Mouse (Mus musculus) myocyte (in vitro differentiated cells): ENCODE results near the gene Unc45a. TPM values are rescaled to one million over a fixed set of nuclear protein-coding genes. Genes with fewer than 3 reads are reported as not detected.

ENCODE experiments used
- H3K27me3 ChIP-seq: one replicate; pipeline ENCODE4 v1.6.1; 2011; ENCODE audit not compliant: control insufficient read depth, insufficient read depth, insufficient read length
- H3K36me3 ChIP-seq: one replicate; pipeline ENCODE4 v1.6.1; 2011; ENCODE audit not compliant: control insufficient read depth, insufficient read depth
- H3K4me2 ChIP-seq: one replicate; pipeline ENCODE4 v1.6.1; 2011; ENCODE audit warnings: low read depth, control low read depth
- H3K4me3 ChIP-seq: one replicate; pipeline ENCODE4 v1.5.1; 2011; ENCODE audit warnings: mild to moderate bottlenecking, control low read depth, moderate library complexity
- H3K79me2 ChIP-seq: one replicate; pipeline ENCODE4 v1.6.1; 2011; ENCODE audit not compliant: control insufficient read depth, insufficient read depth
- H3ac ChIP-seq: one replicate; pipeline ENCODE4 v1.6.1; 2011; ENCODE audit not compliant: control insufficient read depth, insufficient read length
- CEBPB ChIP-seq: IDR thresholded peaks from 2 replicates; pipeline ENCODE4 v1.6.1; 2011; ENCODE audit warnings: mild to moderate bottlenecking, moderate library complexity; ENCODE audit not compliant: poor library complexity, insufficient read depth, severe bottlenecking
- E2F4 ChIP-seq: IDR thresholded peaks from one replicate; pipeline ENCODE4 v1.6.1; 2011; ENCODE audit warnings: mild to moderate bottlenecking, control low read depth, moderate library complexity; ENCODE audit not compliant: insufficient read depth
- MAX ChIP-seq: IDR thresholded peaks from one replicate; pipeline ENCODE4 v1.6.1; 2011; ENCODE audit warnings: low read depth, mild to moderate bottlenecking, control low read depth
- MYOD1 ChIP-seq, 3 experiments: IDR thresholded peaks; one replicate each; pipeline ENCODE4 v1.6.1; 2011; ENCODE audit warnings: control low read depth in 2 of 3, low read depth in 2 of 3, mild to moderate bottlenecking in 2 of 3, moderate library complexity in 1 of 3; ENCODE audit not compliant: insufficient read length in 2 of 3, control insufficient read depth in 1 of 3
- MYOG ChIP-seq, 3 experiments: IDR thresholded peaks; one replicate each; pipeline ENCODE4 v1.6.1; 2011; ENCODE audit warnings: control low read depth in 2 of 3, low read depth in 2 of 3, mild to moderate bottlenecking in 2 of 3; ENCODE audit not compliant: insufficient read length in 2 of 3, control insufficient read depth in 1 of 3, insufficient read depth in 1 of 3
- POLR2A ChIP-seq: IDR thresholded peaks from one replicate; pipeline ENCODE4 v1.6.1; 2011; ENCODE audit warnings: low read depth, mild to moderate bottlenecking, control low read depth, moderate library complexity; ENCODE audit not compliant: insufficient read length
- POLR2AphosphoS2 ChIP-seq: IDR thresholded peaks from one replicate; pipeline ENCODE4 v1.6.1; 2011; ENCODE audit warnings: low read depth, control low read depth; ENCODE audit not compliant: insufficient read length
- REST ChIP-seq: IDR thresholded peaks from one replicate; pipeline ENCODE4 v1.6.1; 2011; ENCODE audit warnings: mild to moderate bottlenecking, control low read depth, moderate library complexity; ENCODE audit not compliant: insufficient read depth, insufficient read length
- SRF ChIP-seq: IDR thresholded peaks from one replicate; pipeline ENCODE4 v1.6.1; 2011; ENCODE audit warnings: low read depth; ENCODE audit not compliant: control insufficient read depth, insufficient read length
- TCF12 ChIP-seq: IDR thresholded peaks from one replicate; pipeline ENCODE4 v1.6.1; 2011; ENCODE audit warnings: mild to moderate bottlenecking, control low read depth; ENCODE audit not compliant: poor library complexity, insufficient read depth, severe bottlenecking
- TCF3 ChIP-seq: IDR thresholded peaks from one replicate; pipeline ENCODE4 v1.6.1; 2011; ENCODE audit warnings: low read depth, control low read depth; ENCODE audit not compliant: insufficient read length
- USF1 ChIP-seq: IDR thresholded peaks from one replicate; pipeline ENCODE4 v1.6.1; 2011; ENCODE audit warnings: low read depth, mild to moderate bottlenecking, control low read depth, moderate library complexity
- polyA plus RNA-seq: library from polyadenylated mRNA; unstranded; fragments of >200 nt; fragmentation: generic; extraction: Trizol; gene quantifications from one replicate; pipeline ENCODE4 v1.2.1, GENCODE M21; 2012; ENCODE audit warnings: missing spikeins

Gene Unc45a
- polyA plus RNA-seq, 1 experiment: 38.4 TPM

- H3K79me2 ChIP-seq: peaks cover 15% of the 10 kb centered on the region
- no peaks in the 10 kb centered on the region for H3K27me3 ChIP-seq
- peaks cover 14% of the 10 kb centered on the region for H3K36me3 ChIP-seq
- H3K4me3 ChIP-seq: no peak overlapping the region
- H3K4me2 ChIP-seq: no peak overlapping the region
- no peak overlapping the region for H3ac ChIP-seq
- TF ChIP-seq REST (no peak), MYOG (IDR thresholded peaks at IDR 0.05; ENCODE audit: control insufficient read depth in 1 of 3, insufficient read depth in 1 of 3, insufficient read length in 2 of 3, low read depth in 2 of 3) (no peak), TCF3 (no peak), USF1 (no peak), SRF (no peak), POLR2AphosphoS2 (no peak), POLR2A (no peak), CEBPB (no peak), TCF12 (no peak), MAX (no peak), MYOD1 (IDR thresholded peaks at IDR 0.05; ENCODE audit: control insufficient read depth in 1 of 3, insufficient read length in 2 of 3, low read depth in 2 of 3) (no peak), E2F4 (no peak)
Measured at GRCm38 (mm10) chr7:80336932-80337331, 3.9 kb downstream of the Unc45a start.

- Histone ChIP-seq H3K27me3 (no peaks in the 10 kb centered on the region), H3ac (no peak overlapping the region), H3K36me3 (peaks cover 15% of the 10 kb centered on the region), H3K79me2 (peaks cover 15% of the 10 kb centered on the region), H3K4me3 (no peak overlapping the region), H3K4me2 (no peak overlapping the region)
- no peak for TF ChIP-seq MYOG (IDR thresholded peaks at IDR 0.05; ENCODE audit: control insufficient read depth in 1 of 3, insufficient read depth in 1 of 3, insufficient read length in 2 of 3, low read depth in 2 of 3)
- no peak for TF ChIP-seq MYOD1 (IDR thresholded peaks at IDR 0.05; ENCODE audit: control insufficient read depth in 1 of 3, insufficient read length in 2 of 3, low read depth in 2 of 3)
- TF ChIP-seq POLR2AphosphoS2: no peak
- TF ChIP-seq TCF12: no peak
- no peak for TF ChIP-seq CEBPB
- no peak for TF ChIP-seq MAX
- no peak for TF ChIP-seq E2F4
- no peak for TF ChIP-seq SRF
- no peak for TF ChIP-seq POLR2A
- no peak for TF ChIP-seq REST
- TF ChIP-seq USF1: no peak
- TF ChIP-seq TCF3: no peak
Measured at GRCm38 (mm10) chr7:80334848-80335247, 6.0 kb downstream of the Unc45a start.

DNA sequence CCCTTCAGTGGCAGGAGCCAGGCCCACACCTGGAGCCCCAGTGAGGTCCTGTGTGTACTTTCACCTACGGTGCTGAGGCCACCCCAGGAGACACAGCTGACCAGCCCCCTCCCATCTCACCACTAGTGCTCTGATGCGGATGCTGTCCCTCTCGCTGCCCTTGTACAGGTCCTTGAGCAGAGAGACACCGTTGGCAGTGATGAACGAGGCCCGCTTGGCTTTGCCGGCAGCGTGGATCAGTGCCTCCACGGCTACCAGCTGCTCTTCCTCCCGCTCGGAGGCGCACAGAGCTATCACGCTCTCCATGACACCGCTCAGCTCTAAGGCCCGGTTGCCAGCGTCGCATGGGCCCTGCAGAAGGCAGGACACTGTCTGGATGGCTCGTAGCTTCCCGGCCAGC is 9.4 kb downstream of the Unc45a start:
- peaks cover 15% of the 10 kb centered on the region for H3K36me3 ChIP-seq
- H3K4me2 ChIP-seq: no peak overlapping the region
- TF ChIP-seq CEBPB (no peak), POLR2A (no peak), MYOG (IDR thresholded peaks at IDR 0.05; ENCODE audit: control insufficient read depth in 1 of 3, insufficient read depth in 1 of 3, insufficient read length in 2 of 3, low read depth in 2 of 3) (no peak), TCF3 (no peak), REST (no peak), MYOD1 (IDR thresholded peaks at IDR 0.05; ENCODE audit: control insufficient read depth in 1 of 3, insufficient read length in 2 of 3, low read depth in 2 of 3) (no peak), USF1 (no peak), E2F4 (no peak), POLR2AphosphoS2 (no peak), SRF (no peak), TCF12 (no peak), MAX (no peak)
- no peaks in the 10 kb centered on the region for H3K27me3 ChIP-seq
- no peak overlapping the region for H3ac ChIP-seq
- no peak overlapping the region for H3K4me3 ChIP-seq
- H3K79me2 ChIP-seq: no peaks in the 10 kb centered on the region

DNA sequence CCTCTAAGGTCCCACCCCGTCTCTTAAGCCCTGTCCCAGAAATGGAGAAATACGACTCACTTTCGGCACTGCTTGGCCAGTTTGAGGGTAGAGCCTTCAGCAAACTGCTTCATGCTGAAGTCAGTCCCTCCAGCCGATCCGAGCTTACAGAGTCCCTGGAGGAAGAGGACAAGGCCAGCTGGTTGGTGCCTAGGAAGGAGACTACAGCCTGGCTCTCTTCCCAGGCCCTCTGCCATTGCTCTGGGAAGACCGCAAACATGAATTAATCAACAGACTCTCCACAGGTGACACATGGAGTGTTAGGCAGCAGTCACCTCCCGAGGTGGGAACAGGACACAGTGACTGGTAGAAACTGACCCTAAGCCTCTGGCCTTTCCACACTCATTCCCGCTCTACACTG is 10.5 kb downstream of the Unc45a start:
- H3K79me2 ChIP-seq: no peaks in the 10 kb centered on the region

More for the DNA sequence above, 10.5 kb downstream of the Unc45a start:
- H3K27me3 ChIP-seq: no peaks in the 10 kb centered on the region
- H3K4me2 ChIP-seq: no peak overlapping the region
- H3ac ChIP-seq: no peak overlapping the region
- TF ChIP-seq E2F4 (no peak), SRF (no peak), TCF3 (no peak), MYOG (IDR thresholded peaks at IDR 0.05; ENCODE audit: control insufficient read depth in 1 of 3, insufficient read depth in 1 of 3, insufficient read length in 2 of 3, low read depth in 2 of 3) (no peak), MYOD1 (IDR thresholded peaks at IDR 0.05; ENCODE audit: control insufficient read depth in 1 of 3, insufficient read length in 2 of 3, low read depth in 2 of 3) (no peak), POLR2AphosphoS2 (no peak), CEBPB (no peak), TCF12 (no peak), POLR2A (no peak), REST (no peak), MAX (no peak), USF1 (no peak)
- peaks cover 15% of the 10 kb centered on the region for H3K36me3 ChIP-seq
- H3K4me3 ChIP-seq: no peak overlapping the region
